12 mouse cellular contexts compared by ENCODE assay signal in the genomic region with DNA sequence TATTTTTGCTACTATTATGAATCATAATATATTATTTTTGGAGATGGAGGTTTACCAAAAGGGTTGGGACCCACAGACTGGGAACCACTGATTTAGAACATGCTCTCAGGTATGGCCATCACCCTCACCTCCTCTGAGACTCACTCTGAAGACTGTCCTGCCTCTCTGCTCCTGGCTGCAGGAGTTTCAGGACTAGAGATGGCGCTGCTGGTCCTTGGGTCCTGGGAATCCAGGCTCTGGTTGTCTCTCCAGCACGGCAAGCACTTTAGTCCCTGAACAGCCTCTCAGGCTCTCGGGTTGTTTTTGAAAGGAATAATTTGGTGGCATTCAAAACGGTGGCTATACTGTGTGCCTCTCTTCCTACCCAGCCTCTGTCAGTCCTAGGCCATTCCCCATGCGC. TPM values are rescaled to one million over a fixed set of nuclear protein-coding genes. Genes with fewer than 3 reads are reported as not detected.
DNase-seq lines count a peak whose midpoint lies in the region; ATAC-seq and TF ChIP-seq lines count a peak whose summit lies in the region.
"Had no signal": no experiment of that assay in that cellular context is flagged by ENCODE, and none has a peak within 500 bp of the region (broad histone marks: within the 10 kb centered on the region; RNA-seq: fewer than 3 reads in every experiment).

No protein-coding gene starts in this region.

- peaks cover 11% of the 10 kb centered on the region for H3K4me1 ChIP-seq in heart, postnatal 0 days (ENCODE audit: control insufficient read depth, insufficient read depth)
- peaks cover 3% of the 10 kb centered on the region; the same call in 1 of the 2 replicates for H3K4me1 ChIP-seq in heart, embryonic 11.5 days (ENCODE audit: control insufficient read depth, insufficient read depth, low read length)
- no peaks in the 10 kb centered on the region; the same call in 1 of the 2 replicates for H3K4me1 ChIP-seq in embryonic fibroblast, embryonic 13.5 days (ENCODE audit: control insufficient read depth, insufficient read depth, low read length)
- no peaks in the 10 kb centered on the region for H3K4me1 ChIP-seq in midbrain, embryonic 16.5 days (ENCODE audit: control insufficient read depth, insufficient read depth, low read length)
- H3K4me1 ChIP-seq: forebrain, embryonic 15.5 days had no signal

- H3K9me3 ChIP-seq in heart, postnatal 0 days (replicated peaks; ENCODE audit: control insufficient read depth, low read length) = no peaks in the 10 kb centered on the region
- H3K9me3 ChIP-seq in heart, embryonic 11.5 days (replicated peaks; ENCODE audit: control insufficient read depth, low read length) = no peaks in the 10 kb centered on the region
- H3K9me3 ChIP-seq in midbrain, embryonic 16.5 days (replicated peaks; ENCODE audit: control insufficient read depth, low read length, poor library complexity, severe bottlenecking) = no peaks in the 10 kb centered on the region
- H3K9me3 ChIP-seq: forebrain, embryonic 15.5 days; heart, embryonic 15.5 days; liver, embryonic 15.5 days had no signal

- 36% methylated on average over 5 of the region's 5 CpGs for WGBS in heart, postnatal 0 days
- 37% methylated on average over 5 of the region's 5 CpGs for WGBS in heart, embryonic 11.5 days (ENCODE audit: insufficient replicate concordance)
- 54% methylated on average over 5 of the region's 5 CpGs for WGBS in midbrain, embryonic 16.5 days

- TF ChIP-seq CTCF in heart, postnatal 0 days (IDR thresholded peaks at IDR 0.05; ENCODE audit: low read depth) = peak; percentile 57
- TF ChIP-seq CTCF in embryonic fibroblast, embryonic 13.5 days (IDR thresholded peaks at IDR 0.05; ENCODE audit: borderline replicate concordance, insufficient read depth, low read length) = 0 out of 2 replicates have a peak, but pooled peaks have one; percentile 11

- H3K27ac ChIP-seq in heart, postnatal 0 days (ENCODE audit: low read depth) = no peak overlapping the region
- H3K27ac ChIP-seq in heart, embryonic 11.5 days (ENCODE audit: low read depth, low read length) = no peak overlapping the region
- H3K27ac ChIP-seq in embryonic fibroblast, embryonic 13.5 days (ENCODE audit: insufficient read depth, low read length) = no peak overlapping the region
- no peak overlapping the region for H3K27ac ChIP-seq in midbrain, embryonic 16.5 days (ENCODE audit: low read length)
- H3K27ac ChIP-seq: forebrain, embryonic 15.5 days; liver, embryonic 15.5 days had no signal

- H3K4me3 ChIP-seq in heart, postnatal 0 days (ENCODE audit: low read depth, low read length) = no peak overlapping the region
- H3K4me3 ChIP-seq in heart, embryonic 11.5 days (ENCODE audit: low read depth, low read length) = no peak overlapping the region
- H3K4me3 ChIP-seq in embryonic fibroblast, embryonic 13.5 days (ENCODE audit: insufficient read depth, low read length) = no peak overlapping the region
- H3K4me3 ChIP-seq in midbrain, embryonic 16.5 days (ENCODE audit: low read depth, low read length) = no peak overlapping the region
- H3K4me3 ChIP-seq: forebrain, embryonic 15.5 days; heart, embryonic 15.5 days; liver, embryonic 15.5 days had no signal

- DNase-seq in heart, postnatal 0 days (ENCODE audit: low spot score) = peak; percentile 37
- peak; percentile 36 for DNase-seq in ovary, postnatal 36 days (ENCODE audit: low spot score)
- no peak for DNase-seq in ovary, adult 18-20 months (ENCODE audit: low spot score)
- no peak for DNase-seq in thymus, postnatal 10 days (ENCODE audit: low spot score in 2 of 2)
- DNase-seq: cerebellum, adult 9-10 months; thymus, postnatal 4 days had no signal

- H3K4me2 ChIP-seq in heart, postnatal 0 days (ENCODE audit: low read depth, low read length) = no peak overlapping the region
- H3K4me2 ChIP-seq in heart, embryonic 11.5 days = no peak overlapping the region
- no peak overlapping the region for H3K4me2 ChIP-seq in midbrain, embryonic 16.5 days (ENCODE audit: low read length)
- H3K4me2 ChIP-seq: forebrain, embryonic 15.5 days; heart, embryonic 15.5 days; liver, embryonic 15.5 days had no signal

- H3K27me3 ChIP-seq in heart, postnatal 0 days (ENCODE audit: control insufficient read depth, insufficient read depth, low read length) = no peaks in the 10 kb centered on the region
- H3K27me3 ChIP-seq in heart, embryonic 11.5 days (ENCODE audit: control insufficient read depth, insufficient read depth, low read length) = no peaks in the 10 kb centered on the region
- no peaks in the 10 kb centered on the region for H3K27me3 ChIP-seq in midbrain, embryonic 16.5 days (ENCODE audit: control insufficient read depth, insufficient read depth, low read depth, low read length)
- H3K27me3 ChIP-seq: forebrain, embryonic 15.5 days; heart, embryonic 15.5 days; liver, embryonic 15.5 days had no signal

- no peak overlapping the region for H3K9ac ChIP-seq in heart, postnatal 0 days (replicated peaks; ENCODE audit: low read depth, low read length)
- no peak overlapping the region for H3K9ac ChIP-seq in heart, embryonic 11.5 days (ENCODE audit: low read depth, low read length)
- no peak overlapping the region for H3K9ac ChIP-seq in midbrain, embryonic 16.5 days (ENCODE audit: low read depth, low read length)
- H3K9ac ChIP-seq: forebrain, embryonic 15.5 days; heart, embryonic 15.5 days; liver, embryonic 15.5 days had no signal

- H3K36me3 ChIP-seq in heart, postnatal 0 days (replicated peaks; ENCODE audit: control insufficient read depth, insufficient read depth, low read length) = 0 out of 2 replicates have a peak, but pooled peaks cover 2% of the 10 kb centered on the region
- H3K36me3 ChIP-seq in heart, embryonic 11.5 days (ENCODE audit: control insufficient read depth, insufficient read depth, low read length) = no peaks in the 10 kb centered on the region
- peaks cover 2% of the 10 kb centered on the region; the same call in 1 of the 2 replicates for H3K36me3 ChIP-seq in midbrain, embryonic 16.5 days (ENCODE audit: control insufficient read depth, insufficient read depth, low read length)
- H3K36me3 ChIP-seq: forebrain, embryonic 15.5 days; liver, embryonic 15.5 days had no signal

- no peak for TF ChIP-seq POLR2A in embryonic fibroblast, embryonic 13.5 days (IDR thresholded peaks at IDR 0.05; ENCODE audit: low read depth, low read length)

- TF ChIP-seq EP300 in heart, postnatal 0 days (IDR thresholded peaks at IDR 0.05; ENCODE audit: low read depth) = no peak

- no peak; the same call in 1 of the 2 replicates for ATAC-seq in heart, postnatal 0 days (ENCODE audit: insufficient read depth, low read depth)
- no peak for ATAC-seq in heart, embryonic 11.5 days (replicated peaks; ENCODE audit: insufficient number of reproducible peaks, low FRiP score, low TSS enrichment)
- no peak for ATAC-seq in midbrain, embryonic 16.5 days

RNA-seq across cellular contexts. Expression of a gene that starts 22.1 kb away (rescaled TPM):
- 36.1 and 46.5 TPM in 2 replicates for total RNA-seq in heart, postnatal 0 days (2014; rRNA removed; ENCODE audit: low replicate concordance)
- polyA plus RNA-seq in heart, postnatal 0 days (2015; fragmentation: Nextera tagmentation; extraction: Ambion mirVana) = 82.8 and 83.4 TPM in 2 replicates
- polyA plus RNA-seq in heart, embryonic 11.5 days (2014; fragmentation: Nextera tagmentation; extraction: Ambion mirVana) = 110 and 112 TPM in 2 replicates
- 65.3 and 67.0 TPM in 2 replicates for polyA plus RNA-seq in embryonic fibroblast, embryonic 13.5 days (2011; ENCODE audit: insufficient read length, low read depth, missing spikeins)
- 288 and 297 TPM in 2 replicates for polyA plus RNA-seq in midbrain, embryonic 16.5 days (2015; fragmentation: Nextera tagmentation; extraction: Ambion mirVana)

RNA-seq across cellular contexts. Expression of a gene that starts 42.3 kb away (rescaled TPM):
- 30.1 and 45.4 TPM in 2 replicates for total RNA-seq in heart, postnatal 0 days (2014; rRNA removed; ENCODE audit: low replicate concordance)
- 32.0 and 37.1 TPM in 2 replicates for polyA plus RNA-seq in heart, postnatal 0 days (2015; fragmentation: Nextera tagmentation; extraction: Ambion mirVana)
- polyA plus RNA-seq in heart, embryonic 11.5 days (2014; fragmentation: Nextera tagmentation; extraction: Ambion mirVana) = 44.7 and 45.1 TPM in 2 replicates
- polyA plus RNA-seq in embryonic fibroblast, embryonic 13.5 days (2011; ENCODE audit: insufficient read length, low read depth, missing spikeins) = 41.4 and 43.8 TPM in 2 replicates
- 111 and 112 TPM in 2 replicates for polyA plus RNA-seq in midbrain, embryonic 16.5 days (2015; fragmentation: Nextera tagmentation; extraction: Ambion mirVana)

RNA-seq across cellular contexts. Expression of a gene that starts 43.2 kb away (rescaled TPM):
- 0.15 and 3.0 TPM in 2 replicates for total RNA-seq in heart, postnatal 0 days (2014; rRNA removed; ENCODE audit: low replicate concordance)
- 8.4 and 10.0 TPM in 2 replicates for polyA plus RNA-seq in heart, postnatal 0 days (2015; fragmentation: Nextera tagmentation; extraction: Ambion mirVana)
- polyA plus RNA-seq in heart, embryonic 11.5 days (2014; fragmentation: Nextera tagmentation; extraction: Ambion mirVana) = 22.5 and 25.2 TPM in 2 replicates
- 3.8 and 4.6 TPM in 2 replicates for polyA plus RNA-seq in embryonic fibroblast, embryonic 13.5 days (2011; ENCODE audit: insufficient read length, low read depth, missing spikeins)
- polyA plus RNA-seq in midbrain, embryonic 16.5 days (2015; fragmentation: Nextera tagmentation; extraction: Ambion mirVana) = 9.7 and 11.3 TPM in 2 replicates

RNA-seq across cellular contexts. Expression of a gene that starts 48.4 kb away (rescaled TPM):
- total RNA-seq in heart, postnatal 0 days (2014; rRNA removed; ENCODE audit: low replicate concordance) = not detected in 2 replicates
- not detected in 2 replicates for polyA plus RNA-seq in heart, postnatal 0 days (2015; fragmentation: Nextera tagmentation; extraction: Ambion mirVana)
- not detected in 2 replicates for polyA plus RNA-seq in heart, embryonic 11.5 days (2014; fragmentation: Nextera tagmentation; extraction: Ambion mirVana)
- polyA plus RNA-seq in embryonic fibroblast, embryonic 13.5 days (2011; ENCODE audit: insufficient read length, low read depth, missing spikeins) = not detected in 2 replicates
- not detected in 2 replicates for polyA plus RNA-seq in midbrain, embryonic 16.5 days (2015; fragmentation: Nextera tagmentation; extraction: Ambion mirVana)
- polyA plus RNA-seq: forebrain, embryonic 15.5 days; heart, embryonic 15.5 days; liver, embryonic 15.5 days had no signal

RNA-seq across cellular contexts. Expression of a gene that starts 49.2 kb away (rescaled TPM):
- not detected in 2 replicates for total RNA-seq in heart, postnatal 0 days (2014; rRNA removed; ENCODE audit: low replicate concordance)
- polyA plus RNA-seq in heart, postnatal 0 days (2015; fragmentation: Nextera tagmentation; extraction: Ambion mirVana) = not detected in 2 replicates
- polyA plus RNA-seq in heart, embryonic 11.5 days (2014; fragmentation: Nextera tagmentation; extraction: Ambion mirVana) = not detected in 2 replicates
- not detected in 2 replicates for polyA plus RNA-seq in embryonic fibroblast, embryonic 13.5 days (2011; ENCODE audit: insufficient read length, low read depth, missing spikeins)
- polyA plus RNA-seq in midbrain, embryonic 16.5 days (2015; fragmentation: Nextera tagmentation; extraction: Ambion mirVana) = 0.11 TPM in 1 of 2 replicates, not detected in the other
- polyA plus RNA-seq: forebrain, embryonic 15.5 days; heart, embryonic 15.5 days; liver, embryonic 15.5 days had no signal

Comparison
In these comparisons a context has a peak if more than half of its experiments do, and no peak if none do; other contexts are left out.
1. DNase-seq: peak in heart, postnatal 0 days (single experiment) and ovary, postnatal 36 days (single experiment); none in ovary, adult 18-20 months (single experiment) and thymus, postnatal 10 days (0 of 2).